In genomic region chr2:181379778-181380177, GRCm38 (mm10) we compare ENCODE assay signal across 9 mouse cellular contexts. TPM values are rescaled to one million over a fixed set of nuclear protein-coding genes. Genes with fewer than 3 reads are reported as not detected.
DNase-seq lines count a peak whose midpoint lies in the region; ATAC-seq and TF ChIP-seq lines count a peak whose summit lies in the region.
"Had no signal": no experiment of that assay in that cellular context is flagged by ENCODE, and none has a peak within 500 bp of the region (broad histone marks: within the 10 kb centered on the region; RNA-seq: fewer than 3 reads in every experiment).

Gene Lime1 (plus strand): TSS chr2:181380078.

- in situ Hi-C loops in Patski (cut with MboI; ENCODE audit: low pct_unique_long_range_greater_than_20kb) = no loop called here

- no peak for DNase-seq in kidney, adult 2 months
- no peak for DNase-seq in kidney, postnatal 36 days
- no peak for DNase-seq in Patski (ENCODE audit: low read depth, low spot score)
- DNase-seq in left cerebral cortex, postnatal 4 days = no peak
- DNase-seq in Muller cell, postnatal 12 days (ENCODE audit: inconsistent ontology term) = no peak
- no peak for DNase-seq in gastrocnemius, adult 8-10 months (ENCODE audit: low spot score in 2 of 2)
- DNase-seq in kidney, postnatal 25 days = no peak

- no peak for ATAC-seq in Patski
- ATAC-seq in forebrain, embryonic 13.5 days = no peak

- CTCF ChIA-PET in Patski (lab: Charles Lee) = interaction anchor here (0.9 to 1.1 kb wide), 2 partner anchors 13 to 14 kb away, joined by 3 to 5 read pairs; no protein-coding TSS in a partner anchor

- POLR2A ChIA-PET in Patski (lab: Charles Lee) = no interaction called here

- TF ChIP-seq CTCF in kidney, adult 2 months (conservative IDR thresholded peaks at IDR 0.05; ENCODE audit: insufficient read depth, insufficient read length, low read depth, low read length) = no peak
- no peak for TF ChIP-seq CTCF in Patski (IDR thresholded peaks at IDR 0.05)

- no peak for TF ChIP-seq POLR2A in kidney, adult 2 months (IDR thresholded peaks at IDR 0.05; ENCODE audit: low read depth, low read length)

- intact Hi-C loops in left cerebral cortex, postnatal 4 days (cut with DNase I) = no loop called here

- no peaks in the 10 kb centered on the region for H3K27me3 ChIP-seq in kidney, adult 2 months (replicated peaks; ENCODE audit: control insufficient read depth, insufficient read depth, low read length)
- H3K27me3 ChIP-seq in Patski = no peaks in the 10 kb centered on the region
- no peaks in the 10 kb centered on the region for H3K27me3 ChIP-seq in forebrain, embryonic 13.5 days

- no peak within 1 kb of the TSS for H3K4me2 ChIP-seq in forebrain, embryonic 13.5 days

- WGBS in kidney, adult 2 months = 98% methylated on average over 12 of the region's 12 CpGs
- 94% methylated on average over 12 of the region's 12 CpGs for WGBS in forebrain, embryonic 13.5 days

- H3K4me3 ChIP-seq in kidney, adult 2 months (ENCODE audit: insufficient read depth, low read depth, low read length) = no peak within 1 kb of the TSS
- no peak within 1 kb of the TSS for H3K4me3 ChIP-seq in forebrain, embryonic 13.5 days

- no peaks in the 10 kb centered on the region for H3K9me3 ChIP-seq in forebrain, embryonic 13.5 days (replicated peaks)

- no peak within 1 kb of the TSS for H3K27ac ChIP-seq in kidney, adult 2 months (ENCODE audit: insufficient read depth, low read depth, low read length)
- no peak within 1 kb of the TSS for H3K27ac ChIP-seq in forebrain, embryonic 13.5 days
- H3K27ac ChIP-seq: macrophage had no signal

- H3K4me1 ChIP-seq in kidney, adult 2 months (ENCODE audit: control insufficient read depth, insufficient read depth, low read length) = no peaks in the 10 kb centered on the region
- no peaks in the 10 kb centered on the region for H3K4me1 ChIP-seq in forebrain, embryonic 13.5 days

- H3K9ac ChIP-seq in forebrain, embryonic 13.5 days = no peak within 1 kb of the TSS

- H3K36me3 ChIP-seq in kidney, adult 2 months (ENCODE audit: control insufficient read depth, insufficient read depth, low read length) = 0 out of 2 replicates have a peak, but pooled peaks cover 3% of the 10 kb centered on the region
- H3K36me3 ChIP-seq in forebrain, embryonic 13.5 days (ENCODE audit: poor library complexity, severe bottlenecking) = peaks cover 67% of the 10 kb centered on the region

RNA-seq across cellular contexts. Expression of gene Lime1, which starts in this region (rescaled TPM):
- 35.1 and 53.7 TPM in 2 replicates for polyA plus RNA-seq in kidney, adult 2 months (2012; rRNA removed)
- polyA plus RNA-seq in Patski (2021) = 22.7 TPM
- polyA plus RNA-seq in forebrain, embryonic 13.5 days (2015; fragmentation: Nextera tagmentation; extraction: Ambion mirVana) = 33.1 and 37.1 TPM in 2 replicates
- total RNA-seq in left cerebral cortex, postnatal 4 days (2021) = 10 to 100 TPM; 40.8 to 44.9 TPM
- total RNA-seq in gastrocnemius, adult 8-10 months (2022) = 1 to 10 TPM; 2.2 to 4.0 (median 3.0) TPM

Comparison
In these comparisons a context has a peak if more than half of its experiments do, and no peak if none do; other contexts are left out.
1. RNA of gene Lime1 (total RNA-seq): 40.8 to 44.9 TPM in left cerebral cortex, postnatal 4 days; 2.2 to 4.0 TPM in gastrocnemius, adult 8-10 months; every median in the first group is over 4 times any median in the second.